Mouse (Mus musculus) ES-E14 (cell line): ENCODE data around the gene Tedc2.

Experiments
- CHD2 ChIP-seq: IDR thresholded peaks from 2 replicates; pipeline ENCODE4 v1.6.1; 2014; ENCODE audit warnings: mild to moderate bottlenecking, low read depth, low read length, inconsistent platforms
- HCFC1 ChIP-seq: IDR thresholded peaks from 2 replicates; pipeline ENCODE4 v1.6.1; 2012; ENCODE audit warnings: low read length, inconsistent platforms, borderline replicate concordance; ENCODE audit not compliant: insufficient read depth
- MAFK ChIP-seq: IDR thresholded peaks from 2 replicates; pipeline ENCODE4 v1.6.1; 2014; ENCODE audit warnings: mild to moderate bottlenecking, low read depth, low read length, inconsistent platforms; ENCODE audit not compliant: insufficient read depth
- ZNF384 ChIP-seq: IDR thresholded peaks from 2 replicates; pipeline ENCODE4 v1.6.1; 2012; ENCODE audit warnings: low read depth, low read length, inconsistent platforms

GRCm38 (mm10) chr17:24236479-24236878, 15.8 kb upstream of the Tedc2 start:
- TF ChIP-seq CHD2 (no peak), HCFC1 (no peak), MAFK (no peak), ZNF384 (no peak)
